Mouse (Mus musculus) embryonic fibroblast, embryonic 13.5 days (primary cell): ENCODE results near the gene Zfp362.

Experiments used
- CTCF ChIP-seq: IDR thresholded peaks from 2 replicates; pipeline ENCODE4 v1.5.1; 2011; ENCODE audit warnings: mild to moderate bottlenecking, control low read depth, low read length, moderate library complexity, borderline replicate concordance; ENCODE audit not compliant: insufficient read depth
- POLR2A ChIP-seq: IDR thresholded peaks from 2 replicates; pipeline ENCODE4 v1.6.1; 2011; ENCODE audit warnings: low read depth, mild to moderate bottlenecking, control low read depth, low read length, moderate library complexity

GRCm38 (mm10) chr4:128793710-128794109 is 12.1 kb downstream of the Zfp362 start:
- TF ChIP-seq CTCF: no peak
- TF ChIP-seq POLR2A: no peak
